Mouse (Mus musculus): ENCODE measurements around the gene 1190005I06Rik.

DNA sequence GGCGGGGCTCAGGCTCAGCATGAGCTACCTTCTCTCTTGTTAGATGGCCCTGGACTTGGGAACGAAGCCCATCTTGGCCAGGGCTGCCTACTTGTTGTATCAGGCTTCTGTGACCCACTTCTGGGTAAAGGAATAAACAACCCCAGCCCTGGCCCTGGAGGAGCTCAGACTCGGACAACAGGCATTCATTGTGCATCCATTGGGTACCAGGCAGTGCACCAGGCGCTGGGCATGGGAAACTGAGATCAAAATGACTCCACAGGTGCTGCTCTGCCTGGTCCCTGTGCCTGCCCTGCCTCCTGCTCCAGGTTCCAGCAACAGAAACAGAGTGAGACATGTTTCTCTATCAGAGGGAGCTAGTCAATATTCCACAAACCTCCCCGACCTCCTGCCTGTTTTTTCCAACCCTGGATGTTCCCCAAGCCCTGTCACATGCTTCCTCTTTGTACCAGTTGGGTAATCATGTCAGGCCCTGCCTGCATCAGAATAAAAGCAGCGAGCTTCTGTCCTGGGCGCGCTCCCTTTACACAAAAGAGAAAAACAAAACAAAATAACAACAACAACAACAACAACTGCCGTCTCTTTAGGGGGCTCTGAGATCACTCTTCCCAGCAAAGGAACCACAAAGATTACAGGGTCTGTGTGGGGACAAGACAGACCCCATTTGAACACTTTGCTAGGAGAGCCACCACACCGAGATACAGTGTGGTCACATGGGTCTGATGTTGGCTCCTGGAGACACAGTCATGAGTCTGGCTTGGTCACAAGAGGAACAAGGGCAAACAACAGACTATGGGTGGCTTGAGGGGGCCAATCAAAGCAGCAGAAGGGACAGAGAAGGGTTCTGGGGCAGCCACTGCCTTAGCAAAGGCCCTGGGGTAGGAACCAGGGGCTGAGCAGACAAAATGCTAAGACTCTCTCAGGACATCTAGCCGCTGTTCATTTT lies 27.9 kb downstream of the 1190005I06Rik start:
- TF ChIP-seq CTCF (IDR thresholded peaks at IDR 0.05; ENCODE audit: low read depth, low read length) (no peak), POLR2A (IDR thresholded peaks at IDR 0.05; ENCODE audit: extremely low read depth, insufficient read depth, low read length) (no peak)

All from liver, adult 2 months (tissue).